In the genomic region with DNA sequence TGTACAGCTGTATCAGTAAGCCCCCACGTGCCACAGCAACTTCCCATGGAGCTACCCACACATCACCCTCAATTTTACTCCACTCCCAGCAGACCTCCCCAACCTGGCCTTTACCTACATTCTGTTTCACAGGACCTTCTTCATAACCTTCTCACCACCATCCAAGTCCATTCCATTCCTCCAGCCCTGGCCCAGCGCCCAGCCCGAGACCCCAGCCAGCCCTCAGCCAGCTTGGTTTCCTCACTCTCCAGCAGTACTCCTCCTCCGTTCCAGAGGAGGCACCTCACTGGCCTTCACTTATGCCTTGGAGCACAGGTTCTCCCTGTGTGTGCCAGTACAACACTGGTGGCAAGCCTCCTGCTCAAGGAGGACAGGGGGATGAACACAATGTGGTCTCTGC, we compare ENCODE assay signal across 10 mouse cellular contexts. TPM values are rescaled to one million over a fixed set of nuclear protein-coding genes. Genes with fewer than 3 reads are reported as not detected.
DNase-seq lines count a peak whose midpoint lies in the region; ATAC-seq lines count a peak whose summit lies in the region.
"Had no signal": no experiment of that assay in that cellular context is flagged by ENCODE, and none has a peak within 500 bp of the region (broad histone marks: within the 10 kb centered on the region; RNA-seq: fewer than 3 reads in every experiment).

No protein-coding gene starts in this region.

- peak overlapping the region; percentile 0; the same call in 1 of the 2 replicates for H3K4me2 ChIP-seq in limb, embryonic 11.5 days (ENCODE audit: low read depth, severe bottlenecking)
- H3K4me2 ChIP-seq in neural tube, embryonic 15.5 days = peak overlapping the region; percentile 87

- H3K4me3 ChIP-seq in megakaryocyte, embryonic 14.5 days (replicated peaks) = peak overlapping the region; percentile 100
- H3K4me3 ChIP-seq in limb, embryonic 11.5 days (ENCODE audit: low read depth, low read length) = no peak overlapping the region; the same call in 1 of the 2 replicates
- peak overlapping the region; percentile 95; the same call in 1 of the 2 replicates for H3K4me3 ChIP-seq in neural tube, embryonic 15.5 days (replicated peaks)

- H3K4me1 ChIP-seq in megakaryocyte, embryonic 14.5 days = peaks cover 73% of the 10 kb centered on the region
- peaks cover 4% of the 10 kb centered on the region for H3K4me1 ChIP-seq in limb, embryonic 11.5 days (ENCODE audit: control insufficient read depth, insufficient read depth, low read length)
- H3K4me1 ChIP-seq in neural tube, embryonic 15.5 days = peaks cover 56% of the 10 kb centered on the region

- H3K27me3 ChIP-seq in megakaryocyte, embryonic 14.5 days (replicated peaks) = no peaks in the 10 kb centered on the region
- no peaks in the 10 kb centered on the region for H3K27me3 ChIP-seq in limb, embryonic 11.5 days (ENCODE audit: control insufficient read depth, insufficient read depth, low read length)
- H3K27me3 ChIP-seq in neural tube, embryonic 15.5 days (replicated peaks) = no peaks in the 10 kb centered on the region

- H3K9ac ChIP-seq in limb, embryonic 11.5 days (ENCODE audit: low read length) = no peak overlapping the region
- H3K9ac ChIP-seq in neural tube, embryonic 15.5 days (replicated peaks) = no peak overlapping the region; the same call in 1 of the 2 replicates

- H3K36me3 ChIP-seq in megakaryocyte, embryonic 14.5 days (replicated peaks; ENCODE audit: low read length) = peaks cover 7% of the 10 kb centered on the region
- H3K36me3 ChIP-seq in limb, embryonic 11.5 days (ENCODE audit: control insufficient read depth, insufficient read depth, low read length) = no peaks in the 10 kb centered on the region
- H3K36me3 ChIP-seq in neural tube, embryonic 15.5 days = no peaks in the 10 kb centered on the region

- WGBS in limb, embryonic 11.5 days = 78% methylated on average over 4 of the region's 4 CpGs
- 80% methylated on average over 4 of the region's 4 CpGs for WGBS in neural tube, embryonic 15.5 days

- peak; percentile 58 for DNase-seq in cerebellum, adult 9-11 months
- no peak for DNase-seq in limb, embryonic 11.5 days (ENCODE audit: low spot score)
- no peak for DNase-seq in natural killer cell, adult 2 months (ENCODE audit: low spot score in 2 of 2)
- no peak for DNase-seq in embryo, embryonic 11 days

- ATAC-seq in cerebellum, adult (ENCODE audit: insufficient number of reproducible peaks, low FRiP score, low TSS enrichment) = no peak
- ATAC-seq in megakaryocyte, adult 5-6 weeks (ENCODE audit: poor library complexity, severe bottlenecking) = no peak
- ATAC-seq in limb, embryonic 11.5 days (ENCODE audit: insufficient number of reproducible peaks, low FRiP score, low TSS enrichment, low read depth) = no peak
- no peak for ATAC-seq in neural tube, embryonic 15.5 days (ENCODE audit: low FRiP score)

- no peaks in the 10 kb centered on the region for H3K9me3 ChIP-seq in megakaryocyte, embryonic 14.5 days
- no peaks in the 10 kb centered on the region for H3K9me3 ChIP-seq in limb, embryonic 11.5 days (ENCODE audit: control insufficient read depth, low read length)
- no peaks in the 10 kb centered on the region for H3K9me3 ChIP-seq in neural tube, embryonic 15.5 days (replicated peaks)

- H3K27ac ChIP-seq in limb, embryonic 11.5 days (replicated peaks; ENCODE audit: low read depth, low read length) = no peak overlapping the region
- no peak overlapping the region for H3K27ac ChIP-seq in neural tube, embryonic 15.5 days (replicated peaks)

RNA-seq across cellular contexts. Expression of a gene that starts 1.8 kb away (rescaled TPM):
- polyA plus RNA-seq in megakaryocyte, embryonic 14.5 days (2012; ENCODE audit: insufficient read depth, low replicate concordance) = 171 and 172 TPM in 2 replicates
- total RNA-seq in megakaryocyte, adult 5-6 weeks (2015) = 109 and 120 TPM in 2 replicates
- total RNA-seq in megakaryocyte, adult 5-6 weeks (2017) = 40.6 and 53.5 TPM in 2 replicates
- 60.2 and 62.8 TPM in 2 replicates for polyA plus RNA-seq in limb, embryonic 11.5 days (2014; fragmentation: Nextera tagmentation; extraction: Ambion mirVana)
- 90.5 and 94.8 TPM in 2 replicates for polyA plus RNA-seq in neural tube, embryonic 15.5 days (2015; fragmentation: Nextera tagmentation; extraction: Ambion mirVana)

RNA-seq across cellular contexts. Expression of a gene that starts 9.2 kb away (rescaled TPM):
- 4.0 TPM in 1 of 2 replicates, not detected in the other for polyA plus RNA-seq in megakaryocyte, embryonic 14.5 days (2012; ENCODE audit: insufficient read depth, low replicate concordance)
- total RNA-seq in megakaryocyte, adult 5-6 weeks (2015) = 0.16 TPM in 1 of 2 replicates, not detected in the other
- total RNA-seq in megakaryocyte, adult 5-6 weeks (2017) = not detected in 2 replicates
- not detected in 2 replicates for polyA plus RNA-seq in limb, embryonic 11.5 days (2014; fragmentation: Nextera tagmentation; extraction: Ambion mirVana)
- 0.14 TPM in 1 of 2 replicates, not detected in the other for polyA plus RNA-seq in neural tube, embryonic 15.5 days (2015; fragmentation: Nextera tagmentation; extraction: Ambion mirVana)
- total RNA-seq: liver, adult 2 months had no signal
- polyA plus RNA-seq: embryonic facial prominence, embryonic 11.5 days; liver, adult 2 months had no signal

RNA-seq across cellular contexts. Expression of a gene that starts 20.8 kb away (rescaled TPM):
- not detected in 2 replicates for polyA plus RNA-seq in megakaryocyte, embryonic 14.5 days (2012; ENCODE audit: insufficient read depth, low replicate concordance)
- total RNA-seq in megakaryocyte, adult 5-6 weeks (2015) = not detected in 2 replicates
- 0.99 and 1.0 TPM in 2 replicates for total RNA-seq in megakaryocyte, adult 5-6 weeks (2017)
- polyA plus RNA-seq in limb, embryonic 11.5 days (2014; fragmentation: Nextera tagmentation; extraction: Ambion mirVana) = not detected in 2 replicates
- not detected in 2 replicates for polyA plus RNA-seq in neural tube, embryonic 15.5 days (2015; fragmentation: Nextera tagmentation; extraction: Ambion mirVana)
- polyA plus RNA-seq: embryonic facial prominence, embryonic 11.5 days had no signal

RNA-seq across cellular contexts. Expression of a gene that starts 42.1 kb away (rescaled TPM):
- polyA plus RNA-seq in megakaryocyte, embryonic 14.5 days (2012; ENCODE audit: insufficient read depth, low replicate concordance) = 65.0 and 111 TPM in 2 replicates
- total RNA-seq in megakaryocyte, adult 5-6 weeks (2015) = 31.0 and 31.8 TPM in 2 replicates
- total RNA-seq in megakaryocyte, adult 5-6 weeks (2017) = 28.7 and 31.6 TPM in 2 replicates
- polyA plus RNA-seq in limb, embryonic 11.5 days (2014; fragmentation: Nextera tagmentation; extraction: Ambion mirVana) = 31.6 and 32.1 TPM in 2 replicates
- polyA plus RNA-seq in neural tube, embryonic 15.5 days (2015; fragmentation: Nextera tagmentation; extraction: Ambion mirVana) = 30.6 and 33.7 TPM in 2 replicates

RNA-seq across cellular contexts. Expression of a gene that starts 42.2 kb away (rescaled TPM):
- 21.9 and 44.6 TPM in 2 replicates for polyA plus RNA-seq in megakaryocyte, embryonic 14.5 days (2012; ENCODE audit: insufficient read depth, low replicate concordance)
- 89.5 and 98.1 TPM in 2 replicates for total RNA-seq in megakaryocyte, adult 5-6 weeks (2015)
- total RNA-seq in megakaryocyte, adult 5-6 weeks (2017) = 86.6 and 92.0 TPM in 2 replicates
- 176 and 180 TPM in 2 replicates for polyA plus RNA-seq in limb, embryonic 11.5 days (2014; fragmentation: Nextera tagmentation; extraction: Ambion mirVana)
- 105 and 111 TPM in 2 replicates for polyA plus RNA-seq in neural tube, embryonic 15.5 days (2015; fragmentation: Nextera tagmentation; extraction: Ambion mirVana)
